Mouse (Mus musculus) forebrain, embryonic 15.5 days (tissue): ENCODE results near the gene Aff4. TPM values are rescaled to one million over a fixed set of nuclear protein-coding genes. Genes with fewer than 3 reads are reported as not detected.

Source experiments
- microRNA-seq: library from miRNA; unstranded; fragments of <30 nt; microRNA quantifications from one replicate; pipeline ENCODE4, GENCODE M21; 2016
- polyA plus RNA-seq: library from polyadenylated mRNA; unstranded; fragments of >200 nt; fragmentation: Nextera tagmentation; extraction: Ambion mirVana; gene quantifications from 2 replicates; pipeline ENCODE4 v1.2.1, GENCODE M21; 2015

Aff4 gene
- polyA plus RNA-seq, 1 experiment from 2014 or later, result 70.8 TPM

Small RNAs within 50 kb of the gene (microRNA-seq; reads per million reads assigned to microRNA genes)
- not detected for gene Mir6920

Other genes with a start within 250 kb of the Aff4 start
- 51.8 and 54.7 TPM in 2 replicates for gene Hspa4, start 50.4 kb upstream of the Aff4 start, polyA plus RNA-seq
- 13.6 and 15.2 TPM in 2 replicates for gene Zcchc10, start 26.2 kb upstream of the Aff4 start, polyA plus RNA-seq
- not detected in 2 replicates for gene Leap2, start 72.3 kb downstream of the Aff4 start, polyA plus RNA-seq
- gene Uqcrq, start 80.0 kb downstream of the Aff4 start, polyA plus RNA-seq, result 589 and 615 TPM in 2 replicates
- gene Gdf9, start 80.2 kb downstream of the Aff4 start, polyA plus RNA-seq, result 3.3 and 4.0 TPM in 2 replicates
- 0.08 TPM in 1 of 2 replicates, not detected in the other for gene Gm10447, start 106.3 kb downstream of the Aff4 start, polyA plus RNA-seq
- gene Shroom1, start 106.4 kb downstream of the Aff4 start, polyA plus RNA-seq, result 1.6 and 2.3 TPM in 2 replicates
- gene Gm9837, start 119.6 kb downstream of the Aff4 start, polyA plus RNA-seq, result not detected in 2 replicates
- gene Gm9945, start 129.3 kb downstream of the Aff4 start, polyA plus RNA-seq, result 0.50 TPM in 1 of 2 replicates, not detected in the other
- 1.8 and 1.9 TPM in 2 replicates for gene Sowaha, start 129.4 kb downstream of the Aff4 start, polyA plus RNA-seq
- 21.6 and 23.1 TPM in 2 replicates for gene Sept8, start 168.4 kb downstream of the Aff4 start, polyA plus RNA-seq
- 262 and 280 TPM in 2 replicates for gene Kif3a, start 216.5 kb downstream of the Aff4 start, polyA plus RNA-seq